Mouse (Mus musculus) neural tube, embryonic 10.5 days (tissue): ENCODE results near the gene Foxi1.

Source experiments
- DNase-seq: peaks from one replicate; pipeline ENCODE4 v3.0.0-alpha.2; 2017; ENCODE audit warnings: low spot score; ENCODE audit errors: extremely low spot score

Foxi1 gene

GRCm38 (mm10) chr11:34158916-34159315, 49.0 kb downstream of the Foxi1 start:
- DNase-seq, result no peak

- DNase-seq, result no peak
Measured at GRCm38 (mm10) chr11:34155235-34155634, 52.7 kb downstream of the Foxi1 start.
